Mouse (Mus musculus): ENCODE results near the gene Cttnbp2. TPM values are rescaled to one million over a fixed set of nuclear protein-coding genes. Genes with fewer than 3 reads are reported as not detected.

Gene Cttnbp2
- total RNA-seq (2021), result 100 to 1,000 TPM; 122 to 131 TPM

- DNase-seq (ENCODE audit: extremely low spot score in 1 of 2, low spot score in 2 of 2), result peak; percentile 71 to 91
- intact Hi-C loops (cut with DNase I), result loop anchor here (5.0 to 10.0 kb wide), 3 partner anchors 87 to 303 kb away; no protein-coding TSS in a partner anchor
Measured at GRCm38 (mm10) chr6:18514480-18515352, at the start of gene Cttnbp2. Gene Cttnbp2 (minus strand): TSS chr6:18514843.

GRCm38 (mm10) chr6:18559019-18559418, 44.4 kb upstream of the Cttnbp2 start:
- intact Hi-C loops (cut with DNase I), result no loop called here
- no peak for DNase-seq (ENCODE audit: extremely low spot score in 1 of 2, low spot score in 2 of 2)

GRCm38 (mm10) chr6:18547516-18548465, 33.1 kb upstream of the Cttnbp2 start:
- no peak for DNase-seq (ENCODE audit: extremely low spot score in 1 of 2, low spot score in 2 of 2)
- intact Hi-C loops (cut with DNase I), result no loop called here

- DNase-seq (ENCODE audit: extremely low spot score in 1 of 2, low spot score in 2 of 2), result no peak
- intact Hi-C loops (cut with DNase I), result no loop called here
Measured at GRCm38 (mm10) chr6:18543878-18544277, 29.2 kb upstream of the Cttnbp2 start.

GRCm38 (mm10) chr6:18540396-18540795, 25.8 kb upstream of the Cttnbp2 start:
- no peak for DNase-seq (ENCODE audit: extremely low spot score in 1 of 2, low spot score in 2 of 2)
- intact Hi-C loops (cut with DNase I), result no loop called here

- no peak for DNase-seq (ENCODE audit: extremely low spot score in 1 of 2, low spot score in 2 of 2)
Measured at GRCm38 (mm10) chr6:18530394-18530793, 15.8 kb upstream of the Cttnbp2 start.

GRCm38 (mm10) chr6:18517626-18518025, 3.0 kb upstream of the Cttnbp2 start:
- intact Hi-C loops (cut with DNase I), result loop anchor here (10.0 kb wide), 1 partner anchor 137 kb away; no protein-coding TSS in a partner anchor
- no peak for DNase-seq (ENCODE audit: extremely low spot score in 1 of 2, low spot score in 2 of 2)

More at GRCm38 (mm10) chr6:18530394-18530793, 15.8 kb upstream of the Cttnbp2 start:
- intact Hi-C loops (cut with DNase I), result no loop called here

GRCm38 (mm10) chr6:18513611-18514473, 801 bp downstream of the Cttnbp2 start:
- peak in 1 of 2 experiments; percentile 51 for DNase-seq (ENCODE audit: extremely low spot score in 1 of 2, low spot score in 2 of 2)
- intact Hi-C loops (cut with DNase I), result loop anchor here (5.0 to 10.0 kb wide), 3 partner anchors 87 to 303 kb away; no protein-coding TSS in a partner anchor

GRCm38 (mm10) chr6:18511886-18512285, 2.8 kb downstream of the Cttnbp2 start:
- DNase-seq (ENCODE audit: extremely low spot score in 1 of 2, low spot score in 2 of 2), result no peak

GRCm38 (mm10) chr6:18508036-18508435, 6.6 kb downstream of the Cttnbp2 start:
- intact Hi-C loops (cut with DNase I), result no loop called here

More at GRCm38 (mm10) chr6:18511886-18512285, 2.8 kb downstream of the Cttnbp2 start:
- intact Hi-C loops (cut with DNase I), result loop anchor here (5.0 to 10.0 kb wide), 3 partner anchors 85 to 305 kb away; no protein-coding TSS in a partner anchor

GRCm38 (mm10) chr6:18499833-18500232, 14.8 kb downstream of the Cttnbp2 start:
- intact Hi-C loops (cut with DNase I), result no loop called here
- no peak for DNase-seq (ENCODE audit: extremely low spot score in 1 of 2, low spot score in 2 of 2)

More at GRCm38 (mm10) chr6:18508036-18508435, 6.6 kb downstream of the Cttnbp2 start:
- no peak for DNase-seq (ENCODE audit: extremely low spot score in 1 of 2, low spot score in 2 of 2)

GRCm38 (mm10) chr6:18492977-18493376, 21.7 kb downstream of the Cttnbp2 start:
- intact Hi-C loops (cut with DNase I), result no loop called here

GRCm38 (mm10) chr6:18492248-18492901, 22.3 kb downstream of the Cttnbp2 start:
- DNase-seq (ENCODE audit: extremely low spot score in 1 of 2, low spot score in 2 of 2), result no peak
- intact Hi-C loops (cut with DNase I), result no loop called here

More at GRCm38 (mm10) chr6:18492977-18493376, 21.7 kb downstream of the Cttnbp2 start:
- DNase-seq (ENCODE audit: extremely low spot score in 1 of 2, low spot score in 2 of 2), result no peak

GRCm38 (mm10) chr6:18485087-18485486, 29.6 kb downstream of the Cttnbp2 start:
- DNase-seq (ENCODE audit: extremely low spot score in 1 of 2, low spot score in 2 of 2), result no peak
- intact Hi-C loops (cut with DNase I), result no loop called here

GRCm38 (mm10) chr6:18484061-18484460, 30.6 kb downstream of the Cttnbp2 start:
- DNase-seq (ENCODE audit: extremely low spot score in 1 of 2, low spot score in 2 of 2), result no peak
- intact Hi-C loops (cut with DNase I), result no loop called here

- intact Hi-C loops (cut with DNase I), result no loop called here
- DNase-seq (ENCODE audit: extremely low spot score in 1 of 2, low spot score in 2 of 2), result no peak
Measured at GRCm38 (mm10) chr6:18482546-18482945, 32.1 kb downstream of the Cttnbp2 start.

- intact Hi-C loops (cut with DNase I), result no loop called here
Measured at GRCm38 (mm10) chr6:18481781-18482180, 32.9 kb downstream of the Cttnbp2 start.

More at GRCm38 (mm10) chr6:18481781-18482180, 32.9 kb downstream of the Cttnbp2 start:
- DNase-seq (ENCODE audit: extremely low spot score in 1 of 2, low spot score in 2 of 2), result no peak

Measured in left cerebral cortex, postnatal 10 days (tissue).